In genomic region chr17:30005103-30005443, GRCm38 (mm10) we compare ENCODE assay signal across 8 mouse cellular contexts. TPM values are rescaled to one million over a fixed set of nuclear protein-coding genes. Genes with fewer than 3 reads are reported as not detected.
A peak's percentile ranks its signal among the peaks of the same experiment; 100 is the strongest.
DNase-seq lines count a peak whose midpoint lies in the region; ATAC-seq and TF ChIP-seq lines count a peak whose summit lies in the region.

No protein-coding gene starts in this region.

- H3K27ac ChIP-seq in kidney, postnatal 0 days = peak overlapping the region; percentile 99
- no peak overlapping the region for H3K27ac ChIP-seq in cortical plate, adult 2 months (ENCODE audit: insufficient read depth, low read length)
- H3K27ac ChIP-seq in hindbrain, embryonic 16.5 days (ENCODE audit: low read depth, low read length) = peak overlapping the region; percentile 99
- peak overlapping the region; percentile 88 for H3K27ac ChIP-seq in midbrain, postnatal 0 days (ENCODE audit: low read depth, low read length)

- no peaks in the 10 kb centered on the region for H3K27me3 ChIP-seq in kidney, postnatal 0 days (ENCODE audit: insufficient read depth, low read length)
- H3K27me3 ChIP-seq in hindbrain, embryonic 16.5 days (replicated peaks; ENCODE audit: control insufficient read depth, insufficient read depth, low read length) = no peaks in the 10 kb centered on the region
- no peaks in the 10 kb centered on the region for H3K27me3 ChIP-seq in midbrain, postnatal 0 days (ENCODE audit: insufficient read depth, low read length)

- H3K4me1 ChIP-seq in kidney, postnatal 0 days (replicated peaks; ENCODE audit: insufficient read depth, low read length) = peaks cover 19% of the 10 kb centered on the region
- H3K4me1 ChIP-seq in cortical plate, adult 2 months (ENCODE audit: control insufficient read depth, insufficient read depth, low read length) = peaks cover 16% of the 10 kb centered on the region
- peaks cover 33% of the 10 kb centered on the region for H3K4me1 ChIP-seq in hindbrain, embryonic 16.5 days (ENCODE audit: control insufficient read depth, insufficient read depth, low read depth, low read length)
- H3K4me1 ChIP-seq in midbrain, postnatal 0 days (ENCODE audit: insufficient read depth, low read length) = peaks cover 15% of the 10 kb centered on the region

- no peak for TF ChIP-seq CTCF in kidney, postnatal 0 days (IDR thresholded peaks at IDR 0.05; ENCODE audit: low read depth)
- TF ChIP-seq CTCF in cortical plate, adult 2 months (IDR thresholded peaks at IDR 0.05; ENCODE audit: extremely low read depth, insufficient read depth, low read length) = no peak
- TF ChIP-seq CTCF in midbrain, postnatal 0 days (IDR thresholded peaks at IDR 0.05) = no peak

- H3K4me2 ChIP-seq in kidney, postnatal 0 days (ENCODE audit: low read length) = peak overlapping the region; percentile 71
- H3K4me2 ChIP-seq in hindbrain, embryonic 16.5 days (ENCODE audit: low read length) = peak overlapping the region; percentile 76
- H3K4me2 ChIP-seq in midbrain, postnatal 0 days (ENCODE audit: low read depth, low read length, poor library complexity, severe bottlenecking) = peak overlapping the region; percentile 89

- DNase-seq in kidney, postnatal 0 days (ENCODE audit: low spot score) = no peak
- DNase-seq in kidney, adult 9 months = no peak
- no peak for DNase-seq in midbrain, postnatal 0 days (ENCODE audit: low spot score)
- no peak for DNase-seq in MN1 (ENCODE audit: low spot score)
- DNase-seq in frontal cortex, postnatal 25 days (ENCODE audit: low spot score in 2 of 2) = no peak

- H3K36me3 ChIP-seq in kidney, postnatal 0 days (ENCODE audit: insufficient read depth, low read length) = no peaks in the 10 kb centered on the region
- H3K36me3 ChIP-seq in hindbrain, embryonic 16.5 days (ENCODE audit: control insufficient read depth, insufficient read depth, low read length) = no peaks in the 10 kb centered on the region
- no peaks in the 10 kb centered on the region for H3K36me3 ChIP-seq in midbrain, postnatal 0 days (ENCODE audit: insufficient read depth, low read length)

- ATAC-seq in kidney, postnatal 0 days (replicated peaks; ENCODE audit: low FRiP score, low read depth) = peak; percentile 20; the same call in 1 of the 2 replicates
- ATAC-seq in hindbrain, embryonic 16.5 days = peak; percentile 49; the same call in 1 of the 2 replicates
- peak; percentile 42 for ATAC-seq in midbrain, postnatal 0 days (ENCODE audit: low FRiP score)
- no peak for ATAC-seq in megakaryocyte progenitor cell, adult 5-6 weeks (replicated peaks; ENCODE audit: poor library complexity)

- no peak for TF ChIP-seq POLR2A in cortical plate, adult 2 months (IDR thresholded peaks at IDR 0.05; ENCODE audit: extremely low read depth, insufficient read depth, low read length)

- peak overlapping the region; percentile 99 for H3K4me3 ChIP-seq in kidney, postnatal 0 days (replicated peaks; ENCODE audit: low read depth, low read length)
- H3K4me3 ChIP-seq in cortical plate, adult 2 months (ENCODE audit: insufficient read depth, low read length) = peak overlapping the region; percentile 61
- peak overlapping the region; percentile 63 for H3K4me3 ChIP-seq in hindbrain, embryonic 16.5 days (ENCODE audit: low read length)
- peak overlapping the region; percentile 91 for H3K4me3 ChIP-seq in midbrain, postnatal 0 days (ENCODE audit: low read depth, low read length)

- 1% methylated on average over 36 of the region's 47 CpGs for WGBS in kidney, postnatal 0 days
- WGBS in hindbrain, embryonic 16.5 days = under 1% methylated on average over 25 of the region's 47 CpGs
- 1% methylated on average over 21 of the region's 47 CpGs for WGBS in midbrain, postnatal 0 days

- H3K9ac ChIP-seq in kidney, postnatal 0 days (ENCODE audit: low read depth, low read length) = peak overlapping the region; percentile 98
- H3K9ac ChIP-seq in hindbrain, embryonic 16.5 days (ENCODE audit: low read depth, low read length) = peak overlapping the region; percentile 88
- H3K9ac ChIP-seq in midbrain, postnatal 0 days (replicated peaks; ENCODE audit: low read length, poor library complexity, severe bottlenecking) = peak overlapping the region; percentile 91

- H3K9me3 ChIP-seq in kidney, postnatal 0 days (replicated peaks; ENCODE audit: low read length) = no peaks in the 10 kb centered on the region
- H3K9me3 ChIP-seq in hindbrain, embryonic 16.5 days (ENCODE audit: control insufficient read depth, low read length) = no peaks in the 10 kb centered on the region
- H3K9me3 ChIP-seq in midbrain, postnatal 0 days (ENCODE audit: low read length) = no peaks in the 10 kb centered on the region

RNA-seq across cellular contexts. Expression of gene Zfand3, which starts 0.5 kb away (rescaled TPM):
- polyA plus RNA-seq in kidney, postnatal 0 days (2015; fragmentation: Nextera tagmentation; extraction: Ambion mirVana) = 55.5 and 63.5 TPM in 2 replicates
- polyA plus RNA-seq in cortical plate, adult 2 months (2012; rRNA removed) = 96.8 and 102 TPM in 2 replicates
- polyA plus RNA-seq in hindbrain, embryonic 16.5 days (2015; fragmentation: Nextera tagmentation; extraction: Ambion mirVana) = 53.3 and 58.2 TPM in 2 replicates
- 72.2 and 90.9 TPM in 2 replicates for total RNA-seq in midbrain, postnatal 0 days (2014; rRNA removed)
- 41.3 and 45.2 TPM in 2 replicates for polyA plus RNA-seq in midbrain, postnatal 0 days (2015; fragmentation: Nextera tagmentation; extraction: Ambion mirVana)
- 16.2 and 18.1 TPM in 2 replicates for total RNA-seq in megakaryocyte progenitor cell, adult 5-6 weeks (2015)
- 9.1 and 11.4 TPM in 2 replicates for total RNA-seq in megakaryocyte progenitor cell, adult 5-6 weeks (2017)

RNA-seq across cellular contexts. Expression of gene Mdga1, which starts 35.2 kb away (rescaled TPM):
- polyA plus RNA-seq in kidney, postnatal 0 days (2015; fragmentation: Nextera tagmentation; extraction: Ambion mirVana) = 1.3 and 1.7 TPM in 2 replicates
- polyA plus RNA-seq in cortical plate, adult 2 months (2012; rRNA removed) = 9.1 and 10.9 TPM in 2 replicates
- 13.9 and 14.0 TPM in 2 replicates for polyA plus RNA-seq in hindbrain, embryonic 16.5 days (2015; fragmentation: Nextera tagmentation; extraction: Ambion mirVana)
- 64.7 and 81.3 TPM in 2 replicates for total RNA-seq in midbrain, postnatal 0 days (2014; rRNA removed)
- 12.7 and 16.9 TPM in 2 replicates for polyA plus RNA-seq in midbrain, postnatal 0 days (2015; fragmentation: Nextera tagmentation; extraction: Ambion mirVana)
- total RNA-seq in megakaryocyte progenitor cell, adult 5-6 weeks (2015) = 4.9 and 8.3 TPM in 2 replicates
- total RNA-seq in megakaryocyte progenitor cell, adult 5-6 weeks (2017) = 2.3 and 3.7 TPM in 2 replicates
